Mouse (Mus musculus) cortical plate, adult 2 months (tissue): ENCODE data around the gene Gm20532.

Experiments
- CTCF ChIP-seq: fragments of 200-500 bp; IDR thresholded peaks from 2 replicates; pipeline ENCODE4 v1.5.1; 2011; ENCODE audit warnings: mild to moderate bottlenecking, control low read depth, low read length; ENCODE audit not compliant: insufficient read depth; ENCODE audit errors: extremely low read depth
- POLR2A ChIP-seq: fragments of 200-500 bp; IDR thresholded peaks from 2 replicates; pipeline ENCODE4 v1.6.1; 2011; ENCODE audit warnings: mild to moderate bottlenecking, low read length, control low read depth; ENCODE audit not compliant: insufficient read depth; ENCODE audit errors: extremely low read depth

GRCm38 (mm10) chr2:26549801-26550200, 36.6 kb upstream of the Gm20532 start:
- TF ChIP-seq CTCF (no peak), POLR2A (no peak)
